Mouse (Mus musculus): ENCODE data around the gene Trmt1.

Trmt1 gene

DNA sequence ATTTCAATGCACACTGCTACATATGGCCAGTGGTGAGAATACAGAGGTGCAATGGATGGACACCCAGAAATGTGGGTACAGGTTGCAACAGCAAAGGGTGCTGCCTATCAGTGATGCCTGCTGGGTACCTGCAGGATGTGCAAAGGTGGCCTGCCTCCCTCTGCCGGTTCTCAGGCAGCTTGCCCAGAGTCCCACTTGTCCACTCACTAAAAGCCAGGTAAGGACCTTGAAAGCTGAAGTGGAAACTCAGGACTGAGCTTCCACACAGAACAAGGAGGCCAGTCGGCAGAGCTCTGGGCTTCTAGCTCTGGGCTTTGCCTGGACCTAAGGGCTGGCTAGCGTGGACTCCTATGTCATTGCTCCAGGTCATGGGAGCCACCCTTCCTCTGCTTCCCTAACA is 25.2 kb downstream of the Trmt1 start:
- peak in 1 of 2 experiments; percentile 15 for DNase-seq

DNA sequence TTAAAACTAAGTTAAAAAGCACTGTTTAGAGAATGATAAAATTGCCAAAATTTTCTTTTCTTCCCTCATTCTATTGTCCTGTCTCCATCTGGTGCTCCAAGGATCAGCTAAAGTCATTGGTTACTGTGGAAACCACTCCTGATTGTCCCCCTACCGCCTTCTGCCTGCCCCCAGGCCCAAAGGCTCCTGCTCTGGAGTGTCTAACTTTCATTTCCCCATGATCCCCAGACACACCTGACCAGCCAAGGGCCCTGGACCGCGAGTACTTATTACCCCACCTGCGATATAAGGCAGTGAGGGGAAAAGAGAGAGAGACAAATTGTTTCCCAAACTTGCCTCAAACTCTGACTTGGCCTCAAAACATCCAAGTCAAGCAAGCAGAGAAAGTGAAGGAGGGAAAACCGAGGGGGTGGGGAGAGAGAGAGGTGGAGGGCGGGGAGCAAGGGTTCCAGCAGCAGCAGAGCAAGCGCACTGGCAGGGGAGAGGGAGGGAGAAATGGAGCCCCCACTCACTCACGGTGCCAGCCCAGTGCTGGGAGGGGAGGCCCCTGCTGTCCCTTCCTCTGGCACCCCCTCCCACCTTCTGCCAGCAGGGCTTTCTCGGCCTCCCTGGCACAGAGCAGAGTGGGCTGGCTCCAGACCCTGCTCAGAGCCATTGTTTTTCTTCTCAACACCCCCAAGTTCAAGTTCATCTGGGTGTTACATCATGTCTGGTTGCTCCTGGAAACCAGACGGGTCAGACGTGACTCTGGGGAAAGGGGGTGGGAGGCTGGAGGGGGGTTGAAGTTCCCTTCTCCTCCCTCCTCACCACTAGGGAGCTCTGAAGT is 26.0 kb downstream of the Trmt1 start:
- DNase-seq: peak; percentile 67 to 81

DNA sequence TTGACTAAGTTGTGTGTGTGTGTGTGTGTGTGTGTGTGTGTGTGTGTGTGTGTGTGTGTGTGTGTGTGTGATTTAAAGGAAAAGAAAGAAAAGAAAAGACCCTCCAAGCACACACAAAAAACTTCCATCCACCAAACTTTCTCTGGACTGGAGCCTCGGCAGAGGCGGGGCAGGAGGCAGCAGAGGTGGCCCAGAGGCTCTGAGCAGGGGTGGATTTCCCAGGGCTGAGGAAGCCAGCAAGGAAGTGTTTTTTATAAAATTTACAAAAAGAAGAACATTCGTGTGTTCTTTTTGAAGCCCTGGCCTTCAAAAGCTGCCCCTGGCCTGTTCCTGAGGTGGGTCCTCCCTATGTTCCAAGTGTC is 26.6 kb downstream of the Trmt1 start:
- DNase-seq: no peak

DNA sequence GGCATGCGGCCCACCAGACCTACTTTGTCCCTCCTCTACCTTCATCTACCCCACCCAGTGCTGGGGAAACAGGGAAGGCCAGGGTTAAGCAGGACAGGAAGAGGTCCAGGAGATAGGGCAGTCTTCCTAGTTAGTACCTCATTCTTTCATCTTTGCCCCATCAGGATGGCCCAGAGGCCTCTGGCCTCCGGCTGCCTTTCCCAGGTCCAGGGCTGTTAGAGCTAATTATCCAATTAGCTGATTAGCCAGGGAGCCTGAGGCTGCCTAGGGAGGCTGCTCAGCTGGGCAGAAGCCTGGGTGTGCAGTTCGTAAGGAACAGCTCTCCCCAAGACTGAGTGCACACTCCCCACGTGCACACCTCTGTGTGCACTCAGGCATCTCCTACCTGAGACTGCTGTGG is 27.3 kb downstream of the Trmt1 start:
- no peak for DNase-seq

DNA sequence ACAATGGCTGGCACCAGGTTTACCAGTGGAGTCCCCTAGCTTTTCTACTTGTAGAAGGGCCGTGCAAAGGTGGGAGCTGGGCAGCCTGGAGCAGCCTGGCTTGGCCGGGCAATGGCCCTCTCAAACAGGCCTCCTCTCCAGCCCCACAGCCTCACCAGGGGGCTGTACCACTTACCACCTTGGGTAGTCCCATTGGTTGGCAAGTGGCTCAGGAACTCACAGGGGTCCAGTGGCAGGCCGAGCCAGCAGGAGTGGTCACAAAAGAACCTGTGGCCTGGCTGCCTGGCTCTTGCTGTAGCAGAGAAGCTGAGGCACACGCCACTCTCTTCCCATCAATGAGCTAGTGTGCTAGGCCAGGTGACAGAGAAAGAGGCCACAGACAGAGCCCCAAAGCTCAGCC is 28.1 kb downstream of the Trmt1 start:
- DNase-seq: no peak

DNA sequence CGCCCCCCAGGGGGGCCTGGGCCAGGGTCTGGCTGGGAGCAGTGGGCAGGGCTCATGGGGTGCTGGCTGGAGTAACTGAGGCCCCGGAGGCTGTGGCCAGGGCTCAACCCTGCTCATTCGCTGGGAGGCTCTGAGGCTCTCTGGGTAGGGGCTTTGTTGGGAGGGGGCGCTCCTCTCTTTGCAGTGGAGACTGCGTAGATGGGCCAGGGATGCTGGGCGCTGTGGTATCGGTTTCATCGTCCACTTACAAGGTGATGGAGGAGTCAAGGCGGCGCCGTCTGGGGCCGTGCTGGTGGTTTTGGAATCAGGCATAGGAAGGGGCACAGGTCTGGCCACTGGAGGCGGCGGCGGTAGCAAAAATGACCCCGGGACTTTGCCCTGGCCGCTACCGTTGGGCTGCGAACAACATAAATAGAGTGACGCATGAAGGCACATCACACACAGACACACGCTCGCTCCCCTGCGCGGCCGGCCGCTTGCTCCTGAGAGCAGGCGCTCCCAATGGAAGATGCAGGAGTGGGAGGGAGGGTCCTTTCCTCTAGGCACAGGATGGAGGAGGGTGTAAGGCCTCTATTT is 29.9 kb downstream of the Trmt1 start:
- DNase-seq: peak in 1 of 2 experiments; percentile 66

DNA sequence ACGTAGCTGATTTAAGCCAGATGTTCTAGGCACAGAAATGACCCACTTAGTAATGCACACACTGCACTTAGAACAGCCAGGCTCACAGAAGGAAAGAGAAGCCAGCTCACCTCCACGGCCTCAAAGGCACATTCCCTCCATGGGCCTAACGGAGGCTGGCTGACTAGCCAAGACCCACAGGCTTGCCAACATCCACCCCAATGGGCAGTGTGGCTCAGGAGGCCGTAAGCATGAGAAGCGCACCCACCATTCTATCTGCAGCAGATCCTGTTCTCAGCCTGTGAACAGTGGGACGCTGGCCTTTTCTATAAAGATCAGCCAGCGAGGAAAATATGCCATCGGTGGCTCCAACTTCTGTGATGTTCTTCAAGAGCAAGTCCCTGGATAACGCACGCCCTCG is 30.7 kb downstream of the Trmt1 start:
- no peak for DNase-seq

DNA sequence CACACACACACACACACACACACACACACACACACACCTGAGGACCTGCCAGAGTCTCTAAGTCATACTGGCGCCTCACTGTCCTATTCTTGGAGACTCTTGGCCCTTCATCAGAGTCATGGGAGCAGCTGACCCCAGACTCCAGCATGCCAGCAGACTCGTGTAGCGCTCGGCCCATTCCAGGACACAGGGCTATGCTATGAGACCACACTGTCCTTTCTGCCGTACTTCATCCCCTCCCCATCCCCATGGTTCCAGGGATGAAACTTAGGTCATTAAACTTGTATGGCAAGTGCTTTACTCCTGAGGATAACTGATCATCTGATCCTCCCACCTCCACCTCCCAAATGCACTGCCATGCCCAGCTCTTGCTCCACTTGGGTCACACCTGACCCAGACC is 32.4 kb downstream of the Trmt1 start:
- no peak for DNase-seq

DNA sequence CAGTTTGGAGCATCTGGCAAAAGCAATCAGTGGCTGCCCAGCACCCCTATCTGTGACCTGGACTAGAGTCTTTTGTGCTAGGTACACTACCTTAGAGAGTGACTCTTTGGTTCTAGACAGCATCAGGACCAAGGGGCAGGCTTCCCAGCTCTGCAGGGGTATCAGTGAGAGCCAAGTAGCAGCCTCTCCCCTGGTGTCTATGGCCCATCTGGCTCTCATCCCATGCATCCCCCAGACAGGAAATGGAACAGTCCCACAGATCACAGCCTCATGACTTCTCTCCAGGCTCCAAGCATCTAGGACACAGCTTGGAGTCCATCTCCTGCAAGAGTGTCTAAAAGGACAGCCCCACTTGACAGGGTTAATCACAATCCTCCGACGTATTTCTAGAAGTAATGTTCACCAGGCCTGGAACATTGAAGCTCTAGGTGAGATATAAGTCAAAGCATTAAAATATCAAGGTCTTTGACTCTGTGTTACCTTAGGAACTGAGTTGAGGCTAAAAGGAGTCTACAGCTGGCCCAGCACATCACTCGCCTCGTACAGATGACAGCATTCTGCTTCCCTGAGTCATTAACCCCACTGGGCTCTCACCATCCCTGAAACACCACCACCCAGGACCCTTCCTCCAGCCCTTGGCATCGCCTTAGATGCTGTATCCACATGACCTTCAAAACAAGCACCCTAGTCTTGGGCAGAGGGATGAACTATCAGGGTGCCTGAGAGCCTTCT is 33.0 kb downstream of the Trmt1 start:
- no peak for DNase-seq

DNA sequence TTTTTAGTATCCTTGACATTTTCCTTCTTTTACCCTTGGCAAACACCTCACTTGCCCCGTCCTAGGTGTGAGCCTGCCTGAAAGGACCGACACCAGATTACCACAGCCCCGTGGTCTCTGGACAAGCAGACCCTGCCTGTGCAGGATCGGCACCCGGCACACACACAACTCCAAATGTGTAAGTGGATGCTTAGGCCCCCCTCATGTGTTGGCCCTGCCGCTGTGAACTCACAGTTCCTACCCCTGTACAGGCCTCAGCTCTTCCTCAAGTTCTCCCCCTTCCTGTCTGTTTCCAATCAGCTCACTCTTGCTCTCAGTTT is 36.4 kb downstream of the Trmt1 start:
- no peak for DNase-seq

DNA sequence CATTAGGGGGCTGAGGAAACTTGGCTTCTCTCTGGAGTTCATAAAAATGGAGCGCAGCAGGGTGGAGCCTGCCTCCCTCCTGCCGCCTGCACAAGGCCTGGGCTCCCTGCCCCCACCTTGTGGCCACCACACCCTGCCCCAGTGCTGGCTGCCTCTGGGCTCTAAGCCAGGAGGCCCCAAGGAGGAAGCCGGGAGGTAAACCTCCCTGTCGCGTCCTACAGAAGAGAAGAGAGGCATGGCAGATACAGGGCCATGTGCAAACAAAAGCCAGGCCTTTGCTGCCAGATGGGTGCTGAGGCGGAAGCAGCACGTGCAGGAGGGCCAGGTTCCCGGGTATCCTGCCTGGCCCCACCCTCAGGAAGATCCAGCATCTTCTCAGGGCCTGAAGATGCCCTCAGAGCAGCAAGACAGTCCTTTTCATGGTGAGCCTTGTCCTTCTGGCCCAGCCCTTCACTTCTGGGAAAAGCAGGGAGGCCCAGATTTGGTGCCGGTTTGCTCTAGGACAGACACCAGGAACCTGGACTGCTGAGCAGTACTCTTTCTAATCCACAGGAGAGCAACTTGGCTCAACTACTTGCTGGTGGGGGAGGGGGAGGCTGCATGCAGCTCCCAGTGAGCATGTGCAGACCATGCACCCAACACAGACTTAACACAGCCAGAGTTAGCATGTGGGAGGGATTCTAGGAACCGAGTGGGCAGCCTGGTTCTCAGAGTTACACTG is 36.9 kb downstream of the Trmt1 start, which contains the start of gene G430095P16Rik:
Gene G430095P16Rik (plus strand): TSS at position 158 of the 721 bp plus-strand sequence.
- peak; percentile 77 to 85 for DNase-seq

DNA sequence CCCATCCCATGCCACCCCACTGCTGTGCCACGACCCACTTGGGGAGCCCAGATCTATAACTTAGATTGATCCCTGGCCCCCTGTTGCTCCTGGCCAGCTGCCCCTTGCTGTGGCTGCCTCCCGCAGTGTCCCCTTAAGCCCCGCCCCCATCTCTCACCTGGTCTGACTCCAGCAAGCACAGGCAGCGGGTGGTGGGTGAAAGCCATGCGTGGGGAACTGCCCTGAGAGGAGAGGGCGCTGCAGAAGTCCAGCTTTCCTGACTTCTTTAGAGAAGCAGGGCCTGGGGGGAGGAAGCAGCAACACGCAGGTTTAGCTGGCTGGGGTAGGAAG is 37.4 kb downstream of the Trmt1 start:
- DNase-seq: peak in 1 of 2 experiments; percentile 68

DNA sequence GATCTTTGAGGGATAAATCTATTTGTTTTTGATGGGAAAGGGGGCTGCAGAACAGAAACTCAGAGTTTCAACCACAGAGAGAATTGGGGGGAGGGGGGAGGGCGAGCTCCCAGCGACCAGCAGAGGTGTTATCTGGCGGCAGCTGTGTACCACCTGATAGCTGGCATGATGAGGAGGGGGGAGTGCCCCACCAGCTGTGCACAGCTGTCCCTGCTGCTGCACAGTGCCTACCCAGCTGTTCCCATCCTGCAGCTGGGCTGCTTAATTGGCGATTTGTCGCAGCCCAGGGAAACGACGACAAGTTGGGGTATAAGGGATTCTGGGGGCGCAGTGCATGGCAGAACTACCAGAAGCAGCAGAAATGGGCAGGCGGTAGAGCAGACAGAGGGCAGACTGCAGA is 38.6 kb downstream of the Trmt1 start:
- DNase-seq: no peak

DNA sequence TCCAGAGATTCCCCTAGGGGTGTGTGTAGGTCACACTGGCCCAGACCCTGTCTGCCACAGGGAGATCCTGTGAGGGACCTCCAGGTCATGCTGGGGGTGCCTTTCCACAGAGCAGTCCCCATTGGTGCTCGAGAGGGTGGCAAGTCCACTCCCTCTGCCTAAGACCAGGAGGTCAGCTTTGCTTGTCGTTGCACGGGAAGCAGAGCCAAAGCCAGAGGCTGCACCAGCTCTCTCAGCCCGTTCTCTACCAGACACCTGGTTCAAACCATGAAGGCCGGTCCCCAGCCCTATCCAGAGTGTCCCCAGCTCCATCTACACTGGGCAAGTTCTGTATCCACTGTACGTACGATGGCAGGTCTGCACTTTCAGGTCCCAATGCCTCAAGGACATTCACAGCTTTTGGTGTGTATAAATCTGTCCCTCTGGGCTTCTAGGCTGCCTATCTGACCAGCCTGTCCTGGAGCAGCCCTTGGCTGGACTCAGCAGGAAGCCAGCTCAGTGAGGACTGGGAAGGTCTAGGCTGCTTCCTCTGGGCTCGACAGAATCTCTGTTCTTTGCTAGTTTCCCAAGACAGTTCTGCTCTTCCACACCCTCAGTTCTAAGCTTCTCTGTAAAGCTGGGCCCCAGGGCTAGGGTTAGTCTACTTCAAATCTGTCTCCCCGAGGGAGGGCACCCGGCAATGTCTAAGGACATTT is 39.3 kb downstream of the Trmt1 start:
- no peak for DNase-seq

DNA sequence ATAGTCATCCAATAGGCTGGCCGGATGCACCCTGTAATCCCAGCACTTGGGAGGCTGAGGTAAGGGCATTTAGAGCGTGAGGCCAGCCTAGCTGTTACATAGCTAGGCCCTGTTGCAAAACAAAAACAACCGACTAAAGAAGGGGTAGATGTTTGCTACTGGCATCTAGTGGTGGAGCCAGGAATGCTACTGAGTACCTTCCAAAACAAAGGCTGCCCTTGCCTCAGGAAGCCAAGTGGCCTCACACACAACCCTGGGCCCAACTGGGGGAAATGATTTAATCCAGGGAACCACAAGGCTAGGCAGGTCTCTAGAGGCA is 39.8 kb downstream of the Trmt1 start:
- peak in 1 of 2 experiments; percentile 54 for DNase-seq

DNA sequence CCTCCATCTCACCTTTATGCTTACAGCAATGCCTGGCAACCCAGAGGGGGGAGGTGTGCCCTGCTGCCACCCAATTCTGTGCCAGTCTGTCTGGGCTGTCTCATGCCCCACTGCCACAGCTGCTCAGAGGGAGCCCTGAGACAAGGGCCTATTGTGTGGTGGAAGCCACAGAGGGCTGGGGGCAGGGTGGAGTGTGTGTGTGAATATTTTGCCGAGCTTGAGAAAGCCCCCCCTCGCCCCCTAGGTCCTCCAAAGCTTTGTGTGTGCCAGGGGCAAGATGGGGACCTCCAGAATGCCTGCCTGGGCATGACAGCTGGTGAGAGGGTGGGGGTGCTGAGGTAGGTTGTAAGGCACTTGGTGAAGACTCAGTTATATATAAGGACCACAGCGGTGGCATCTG is 42.4 kb downstream of the Trmt1 start:
- DNase-seq: peak; percentile 47 to 60

DNA sequence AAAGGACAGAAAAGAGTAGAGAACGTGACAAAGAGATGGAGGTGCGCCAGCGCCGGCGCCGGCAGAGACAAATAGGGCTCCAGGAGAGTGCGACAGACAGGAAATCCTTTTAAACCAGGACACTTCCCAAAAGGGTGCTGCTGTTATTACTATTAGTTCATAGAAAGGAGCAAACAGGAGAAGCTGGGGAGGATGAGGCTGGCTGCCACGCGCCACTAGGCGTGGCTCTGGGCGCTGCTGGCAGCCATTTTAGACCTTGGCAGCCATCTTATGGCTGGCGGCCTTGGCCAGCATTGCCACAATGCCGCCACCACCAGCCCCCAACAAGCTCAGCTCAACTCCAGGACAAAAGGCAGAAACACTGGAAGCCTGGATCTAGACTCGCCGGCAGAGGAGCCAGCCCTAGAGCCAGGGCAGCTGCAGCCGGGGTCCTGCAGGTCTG is 43.8 kb downstream of the Trmt1 start:
- DNase-seq: peak in 1 of 2 experiments; percentile 55

DNA sequence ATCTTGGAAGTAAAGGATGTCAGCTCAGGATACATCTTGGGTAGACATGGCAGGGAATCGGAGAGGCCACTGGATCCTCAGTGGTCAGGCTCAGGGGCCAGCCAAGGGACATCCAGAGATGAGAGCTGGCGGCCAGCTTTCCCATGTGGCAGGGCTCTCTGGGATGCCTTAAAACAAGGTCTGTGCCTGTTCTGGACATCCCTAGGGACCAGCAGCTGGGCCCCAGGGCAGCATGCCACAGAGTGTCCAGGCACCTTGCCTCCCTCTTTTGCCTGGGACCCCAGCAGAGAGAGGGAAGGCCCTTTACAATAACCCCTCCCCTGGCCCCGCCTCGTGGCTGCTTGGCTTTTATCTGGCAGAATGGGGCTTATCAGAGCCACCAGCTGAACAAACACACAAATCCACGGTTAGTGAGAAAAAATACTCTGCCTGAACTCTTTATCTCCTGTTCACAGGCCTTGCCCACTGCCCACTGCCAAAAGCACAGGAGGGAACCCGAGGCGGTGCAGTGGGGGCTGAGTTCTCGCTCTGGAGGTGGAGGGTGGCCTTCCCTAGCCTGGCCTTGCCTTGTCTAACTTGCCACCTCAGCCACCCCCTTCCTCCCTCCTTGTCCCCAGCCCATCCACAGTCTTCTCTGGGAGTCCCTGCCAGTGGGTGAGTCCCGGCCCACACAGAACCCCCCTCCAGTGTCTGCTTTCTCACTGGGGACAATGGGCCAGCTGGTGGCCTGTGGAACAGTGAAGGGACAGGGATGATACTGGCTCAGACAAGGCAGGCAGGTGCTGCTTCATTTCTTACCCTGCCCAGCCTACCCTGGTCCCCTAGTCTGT is 44.6 kb downstream of the Trmt1 start:
- DNase-seq: peak; percentile 45 to 57

DNA sequence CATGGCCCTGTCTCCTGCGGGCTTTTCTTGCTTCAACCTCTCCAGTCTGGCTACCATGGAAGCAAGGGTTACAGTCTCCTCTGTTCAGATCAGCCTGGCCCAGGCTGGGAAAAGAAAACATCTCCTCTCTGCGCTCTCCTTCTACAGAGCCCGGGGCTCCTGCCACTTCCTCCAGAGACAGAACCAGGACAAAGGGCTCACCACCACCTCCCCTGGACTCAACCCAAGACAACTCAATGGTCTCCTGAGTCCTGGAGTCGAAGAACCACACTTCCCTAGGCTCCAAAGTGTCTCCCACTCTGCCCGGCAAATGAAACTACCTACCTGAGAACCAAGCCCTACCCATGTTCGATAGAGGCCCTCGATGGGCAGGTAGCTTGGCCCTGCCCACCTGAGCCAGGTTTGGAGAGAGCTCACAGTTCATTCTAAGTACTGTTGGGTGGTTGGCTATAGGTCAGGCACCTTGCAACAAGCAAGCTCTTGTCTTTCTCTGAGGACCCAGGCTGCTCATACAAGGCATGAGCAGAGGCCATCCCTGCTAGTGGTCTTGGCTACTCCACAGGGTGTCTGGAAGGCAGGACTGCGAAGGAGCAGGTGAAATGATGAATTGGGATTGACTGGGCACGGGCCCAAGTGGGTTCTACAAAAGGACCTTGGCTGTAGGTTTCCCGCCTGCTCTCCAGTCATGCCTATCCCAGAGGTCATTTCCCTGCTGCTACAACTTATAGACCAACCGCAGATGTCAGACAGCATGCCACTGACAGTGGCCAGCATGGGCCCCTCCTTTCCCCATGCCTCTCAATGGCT is 45.5 kb downstream of the Trmt1 start:
- no peak for DNase-seq

DNA sequence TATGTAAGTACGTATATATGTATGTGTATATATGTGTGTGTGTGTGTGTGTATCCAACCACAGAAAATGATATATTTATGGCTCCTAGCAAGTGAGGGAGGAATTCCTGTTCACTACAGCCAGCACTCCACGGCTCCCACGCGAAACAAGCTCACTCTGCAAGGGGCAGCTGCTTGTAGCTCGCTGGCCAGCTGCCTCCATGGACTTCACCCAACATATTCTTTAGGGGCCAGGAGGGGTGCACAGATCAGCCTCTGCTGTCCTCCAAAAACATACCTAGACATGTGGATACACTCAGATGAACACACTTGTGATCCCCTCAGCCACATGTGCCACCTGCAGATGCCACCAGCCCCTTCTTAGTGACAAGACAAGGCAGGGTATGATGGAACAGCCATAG is 46.4 kb downstream of the Trmt1 start:
- DNase-seq: peak; percentile 53 to 64

DNA sequence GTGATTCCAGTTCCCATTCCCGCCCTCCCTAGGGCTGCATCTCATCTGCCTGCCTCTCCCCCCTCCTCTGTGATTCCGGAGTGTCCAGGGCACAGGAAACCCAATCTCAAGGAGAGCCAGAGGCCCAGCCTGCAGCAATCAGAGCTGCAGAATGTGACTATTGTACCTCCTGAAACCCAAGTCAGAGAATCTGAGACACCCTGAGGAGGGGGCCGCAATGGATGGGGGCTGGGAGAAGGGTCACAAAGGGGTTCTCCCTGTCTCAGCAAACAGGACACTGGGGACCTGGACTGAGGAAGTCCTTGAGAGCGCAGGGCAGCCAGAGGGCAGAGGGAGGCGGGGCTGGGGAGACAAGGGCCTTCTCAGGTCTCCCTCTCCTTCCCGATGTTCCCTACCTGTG is 46.9 kb downstream of the Trmt1 start:
- DNase-seq: no peak
